Mouse (Mus musculus) left cerebral cortex, adult 8-10 months (tissue): ENCODE results near the gene Klrb1c. TPM values are rescaled to one million over a fixed set of nuclear protein-coding genes. Genes with fewer than 3 reads are reported as not detected.
"Not testable (repeated sequence)": the region's sequence is repeated elsewhere in the genome, so short reads cannot be mapped to it uniquely, and the experiment has no call there.

Source experiments
- DNase-seq, 2 experiments: peaks; one replicate each; pipeline ENCODE4 v3.0.0; 2022; ENCODE audit warnings: low spot score in 2 of 2
- total RNA-seq, 4 experiments: library from RNA; stranded (reverse); gene quantifications; 2 replicates each; pipeline ENCODE4 v1.2.4; 2022

The Klrb1c gene
- total RNA-seq, 4 experiments from 2014 or later = 0.25 TPM; not detected in 3

- DNase-seq = no peak
Measured at GRCm38 (mm10) chr6:128797936-128798771, 9.1 kb upstream of the Klrb1c start.

GRCm38 (mm10) chr6:128797185-128797905 lies 8.3 kb upstream of the Klrb1c start:
- no peak for DNase-seq

GRCm38 (mm10) chr6:128796321-128796955 lies 7.4 kb upstream of the Klrb1c start:
- no peak for DNase-seq

- DNase-seq = no peak
Measured at GRCm38 (mm10) chr6:128793734-128794133, 4.7 kb upstream of the Klrb1c start.

DNA sequence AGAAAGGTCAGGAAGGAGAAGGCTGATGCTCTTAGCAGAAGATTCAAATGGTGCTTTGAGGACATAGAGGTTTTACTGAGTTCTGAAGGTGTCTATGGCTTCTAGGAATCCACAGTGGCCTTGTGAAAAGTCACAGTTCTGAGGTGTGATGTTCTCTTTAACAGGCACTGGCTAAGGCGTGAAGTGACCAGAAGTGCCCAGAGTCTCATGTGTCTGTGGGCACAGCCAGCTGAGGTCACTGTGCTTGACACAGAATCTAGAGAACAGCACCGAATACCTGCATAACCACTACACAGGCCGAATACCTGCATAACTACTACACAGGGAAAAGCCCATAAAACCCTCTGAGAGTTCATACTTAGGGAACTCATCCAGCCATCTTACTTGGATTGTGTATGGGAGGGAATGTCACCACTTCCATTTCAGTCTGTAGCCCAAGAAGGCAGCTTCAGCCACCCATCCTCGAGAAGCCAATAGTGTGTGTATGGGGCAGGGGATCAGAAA lies 1.5 kb upstream of the Klrb1c start:
- not testable (repeated sequence) for DNase-seq

DNA sequence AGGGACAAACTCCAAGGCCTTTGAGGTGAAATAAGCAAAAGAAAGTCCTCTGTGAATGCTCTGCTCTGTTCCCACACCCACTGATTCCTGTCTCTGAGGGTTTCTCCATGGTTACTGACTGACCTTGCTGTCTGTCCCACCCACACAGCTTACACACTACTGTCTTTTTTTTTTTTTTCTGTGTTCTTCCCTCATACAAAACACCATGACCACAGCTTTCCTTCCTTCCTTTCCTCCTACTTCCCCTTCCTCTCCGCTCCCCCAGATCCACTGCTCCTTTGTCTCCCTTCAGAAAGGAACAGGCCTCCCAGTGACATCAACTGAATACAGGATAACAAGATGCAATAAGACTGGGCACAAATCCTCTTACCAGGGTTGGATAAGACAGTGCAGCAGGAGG lies 498 bp downstream of the Klrb1c start:
- DNase-seq = no peak

DNA sequence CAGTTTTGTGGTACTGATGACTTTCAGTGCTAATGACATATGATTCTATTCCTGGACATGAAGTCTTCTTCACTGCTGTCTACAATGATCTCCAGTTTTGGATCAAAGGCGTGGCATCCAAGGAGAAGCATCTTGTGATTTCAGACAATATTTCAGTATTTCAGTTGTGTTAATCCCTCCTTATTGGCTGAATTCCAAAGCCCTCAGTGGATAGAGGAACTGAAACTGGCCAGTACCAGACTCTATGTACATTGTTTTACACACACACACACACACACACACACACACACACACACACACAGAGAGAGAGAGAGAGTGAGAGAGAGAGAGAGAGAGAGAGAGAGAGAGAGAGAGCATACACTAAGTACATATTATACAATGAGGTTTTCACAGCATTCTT lies 2.6 kb downstream of the Klrb1c start:
- not testable (repeated sequence) for DNase-seq

DNA sequence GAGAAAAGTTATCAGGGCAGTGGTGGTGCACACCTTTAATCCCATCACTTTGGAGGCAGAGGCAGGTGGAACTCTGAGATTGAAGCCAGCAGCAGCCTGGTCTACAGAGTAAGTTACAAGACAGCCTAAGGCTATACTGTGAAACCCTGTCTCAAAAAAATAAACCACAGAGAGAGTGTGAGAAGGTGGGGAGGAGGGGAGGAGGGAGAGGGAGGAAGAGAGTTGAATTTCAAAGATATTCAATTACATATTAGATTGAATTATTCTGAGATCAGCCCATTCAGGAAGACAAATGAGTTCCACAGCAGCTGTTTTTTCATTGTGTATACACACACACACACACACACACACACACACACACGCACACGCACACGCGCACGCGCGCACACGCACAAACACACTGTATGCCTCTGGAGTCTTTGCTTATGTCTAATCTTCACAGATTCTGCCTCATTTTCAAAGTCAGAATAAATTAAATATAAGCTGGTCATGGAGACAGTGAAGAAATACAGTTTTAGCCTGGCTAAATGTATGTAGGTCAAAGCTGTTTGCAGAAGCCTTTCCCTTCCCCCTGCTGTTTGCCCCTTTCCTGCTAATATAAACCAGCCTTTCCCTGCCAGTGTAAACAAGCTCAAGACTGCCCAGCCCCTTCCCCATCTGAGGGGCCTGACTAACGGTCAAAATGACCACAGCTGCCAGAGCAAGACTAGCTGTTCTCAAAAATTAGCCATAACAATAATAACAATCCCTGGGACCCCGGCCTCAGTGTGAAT lies 19.3 kb downstream of the Klrb1c start:
- no peak for DNase-seq

DNA sequence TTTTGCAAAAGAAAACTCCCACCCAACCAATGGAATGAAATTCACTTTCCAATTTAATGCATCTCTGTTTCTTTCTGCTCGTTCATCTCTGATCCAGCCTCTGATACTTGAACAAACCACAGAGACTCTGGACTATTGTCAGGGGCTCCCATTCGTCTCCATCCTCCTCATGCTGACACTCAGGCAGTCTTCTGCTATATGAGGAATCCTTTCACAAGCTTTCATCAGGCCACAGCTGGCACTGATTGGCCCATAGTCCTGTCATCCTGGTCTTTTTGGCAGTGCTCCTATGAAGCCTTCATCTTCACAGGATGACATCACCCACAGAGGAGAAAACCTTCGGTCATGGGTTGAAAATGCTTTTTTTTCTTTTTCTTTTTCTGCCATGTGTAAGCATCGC lies 21.0 kb downstream of the Klrb1c start:
- no peak for DNase-seq

- DNase-seq = not testable (repeated sequence)
Measured at GRCm38 (mm10) chr6:128766486-128767254, 22.3 kb downstream of the Klrb1c start.

GRCm38 (mm10) chr6:128765211-128765610 lies 23.8 kb downstream of the Klrb1c start:
- DNase-seq = no peak

DNA sequence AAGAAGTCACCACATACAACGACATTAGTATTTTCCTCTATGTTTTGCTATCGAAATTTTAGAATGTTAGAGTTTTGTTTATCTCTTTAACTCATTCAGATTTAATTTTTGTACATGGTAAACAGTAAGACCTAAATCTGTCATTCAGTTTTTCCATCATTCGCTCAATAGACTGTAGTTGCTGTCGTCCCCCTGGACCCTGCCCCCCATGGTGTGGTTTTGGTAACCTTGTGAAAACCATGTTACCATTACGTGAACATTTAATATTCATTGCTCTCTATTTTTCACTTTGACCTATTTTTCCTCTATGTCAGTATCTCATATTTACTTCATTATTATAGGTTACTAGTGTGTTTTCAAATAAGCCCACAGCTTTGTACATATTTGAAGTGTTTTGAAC lies 24.4 kb downstream of the Klrb1c start:
- no peak for DNase-seq

GRCm38 (mm10) chr6:128763736-128764523 lies 25.1 kb downstream of the Klrb1c start:
- DNase-seq = peak; percentile 94 to 99

GRCm38 (mm10) chr6:128762892-128763670 lies 25.9 kb downstream of the Klrb1c start:
- not testable (repeated sequence) for DNase-seq

GRCm38 (mm10) chr6:128761144-128761540 lies 27.9 kb downstream of the Klrb1c start:
- no peak for DNase-seq

DNA sequence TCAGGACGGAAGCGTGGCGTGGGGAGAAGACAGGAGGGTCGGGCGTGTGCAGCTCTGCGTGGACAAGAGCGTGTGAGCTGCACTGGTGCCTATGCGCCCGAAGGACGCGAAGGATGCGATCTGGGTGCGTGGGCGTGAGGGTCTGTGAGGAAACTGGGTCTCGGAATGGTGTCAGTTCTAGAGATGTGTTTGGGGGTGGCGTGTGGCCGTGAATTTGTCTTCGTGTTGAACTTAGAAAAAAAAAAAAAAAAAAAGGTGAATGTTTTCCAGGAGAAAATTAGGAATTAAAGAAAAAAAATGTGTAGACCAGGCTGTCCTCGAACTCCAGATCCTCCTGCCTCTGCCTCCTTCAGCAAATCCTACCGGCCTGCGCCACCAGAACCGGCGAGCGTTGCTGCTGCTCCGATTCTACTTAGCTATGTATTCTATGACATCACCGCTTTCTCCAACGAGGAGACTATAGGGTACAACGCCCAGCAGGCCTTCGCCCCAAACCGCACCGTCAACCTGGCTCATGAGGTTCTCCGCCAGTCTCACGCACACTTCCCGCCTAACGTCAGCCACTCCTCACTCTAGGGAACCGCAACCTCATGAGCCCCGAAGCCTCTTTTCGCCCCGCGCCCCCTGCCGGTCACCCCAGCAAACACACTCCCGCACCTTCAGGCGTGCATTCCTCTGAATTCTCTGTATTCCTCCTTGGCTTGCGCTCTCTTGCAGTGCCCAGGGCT lies 28.4 kb downstream of the Klrb1c start:
- peak; percentile 88 to 98 for DNase-seq

GRCm38 (mm10) chr6:128760016-128760415 lies 29.0 kb downstream of the Klrb1c start:
- DNase-seq = peak; percentile 83 to 99
